Mouse (Mus musculus): ENCODE measurements around the gene Pparg.

GRCm38 (mm10) chr6:115330964-115331363 is 29.8 kb upstream of the Pparg start:
- TF ChIP-seq CTCF (IDR thresholded peaks at IDR 0.05; ENCODE audit: extremely low read depth, insufficient read depth, insufficient read length, insufficient replicate concordance) = no peak
- TF ChIP-seq POLR2A (IDR thresholded peaks at IDR 0.05; ENCODE audit: low read depth, low read length) = no peak
